Mouse (Mus musculus) heart, embryonic 14.5 days (tissue): ENCODE data around the gene Zdhhc17. TPM values are rescaled to one million over a fixed set of nuclear protein-coding genes. Genes with fewer than 3 reads are reported as not detected.

ENCODE experiments used
- ATAC-seq: fragments of 200-750 bp; cut with Nextera tagmentation; 2 replicates; pipeline ENCODE4 v1.8.0; 2017; ENCODE audit warnings: low read depth, moderate TSS enrichment; ENCODE audit not compliant: insufficient number of reproducible peaks, insufficient read depth, low FRiP score
- H3K27ac ChIP-seq, 2 experiments: fragments of 200-500 bp in 1 of 2; fragments of 300-500 bp in 1 of 2; sonication (generic) in 1 of 2; replicated peaks in 1 of 2; 2 replicates each; pipeline ENCODE4 v1.5.1; 2012 to 2014; ENCODE audit warnings: low read depth in 2 of 2, low read length in 2 of 2, control low read depth in 1 of 2, mild to moderate bottlenecking in 1 of 2, mixed read lengths in 1 of 2; ENCODE audit not compliant: control insufficient read depth in 1 of 2, insufficient read depth in 1 of 2
- H3K27me3 ChIP-seq: fragments of 300-500 bp; sonication (generic); 2 replicates; pipeline ENCODE4 v1.6.1; 2014; ENCODE audit warnings: mild to moderate bottlenecking, low read length, control low read depth; ENCODE audit not compliant: control insufficient read depth, insufficient read depth
- H3K36me3 ChIP-seq: fragments of 300-500 bp; sonication (generic); 2 replicates; pipeline ENCODE4 v1.6.1; 2014; ENCODE audit warnings: mild to moderate bottlenecking, control low read depth, low read length, mixed read lengths; ENCODE audit not compliant: control insufficient read depth, insufficient read depth
- H3K4me1 ChIP-seq, 2 experiments: fragments of 200-500 bp in 1 of 2; fragments of 300-500 bp in 1 of 2; sonication (generic) in 1 of 2; 2 replicates each; pipeline ENCODE4 v1.6.1; 2012 to 2014; ENCODE audit warnings: low read length in 2 of 2, control low read depth in 1 of 2, mixed read lengths in 1 of 2; ENCODE audit not compliant: control insufficient read depth in 2 of 2, insufficient read depth in 2 of 2
- H3K4me2 ChIP-seq: fragments of 300-500 bp; sonication (generic); 2 replicates; pipeline ENCODE4 v1.6.1; 2014; ENCODE audit warnings: mild to moderate bottlenecking, low read length
- H3K4me3 ChIP-seq, 2 experiments: fragments of 200-500 bp in 1 of 2; fragments of 300-500 bp in 1 of 2; sonication (generic) in 1 of 2; 2 replicates each; pipeline ENCODE4 v1.5.1; 2012 to 2014; ENCODE audit warnings: low read length in 2 of 2, mild to moderate bottlenecking in 2 of 2, control low read depth in 1 of 2, low read depth in 1 of 2, moderate library complexity in 1 of 2; ENCODE audit not compliant: control insufficient read depth in 1 of 2, insufficient read depth in 1 of 2
- H3K9ac ChIP-seq: fragments of 300-500 bp; sonication (generic); 2 replicates; pipeline ENCODE4 v1.6.1; 2014; ENCODE audit warnings: mild to moderate bottlenecking, low read length
- H3K9me3 ChIP-seq: fragments of 300-500 bp; sonication (generic); 2 replicates; pipeline ENCODE4 v1.6.1; 2016; ENCODE audit warnings: low read length, control low read depth; ENCODE audit not compliant: control insufficient read depth
- WGBS: fragments of 180-500 bp; shearing (Covaris S2); extraction: QIAGEN DNeasy Blood & Tissue Kit; methylation state at CpG from one replicate; pipeline ENCODE4 v1.1.7; 2014; 5-methylcytosine and 5-hydroxymethylcytosine counted together
- polyA plus RNA-seq: library from polyadenylated mRNA; unstranded; fragments of >200 nt; fragmentation: Nextera tagmentation; extraction: Ambion mirVana; gene quantifications from 2 replicates; pipeline ENCODE4 v1.2.1, GENCODE M21; 2014

The Zdhhc17 gene
- polyA plus RNA-seq, 1 experiment from 2014 or later = 23.4 TPM

DNA sequence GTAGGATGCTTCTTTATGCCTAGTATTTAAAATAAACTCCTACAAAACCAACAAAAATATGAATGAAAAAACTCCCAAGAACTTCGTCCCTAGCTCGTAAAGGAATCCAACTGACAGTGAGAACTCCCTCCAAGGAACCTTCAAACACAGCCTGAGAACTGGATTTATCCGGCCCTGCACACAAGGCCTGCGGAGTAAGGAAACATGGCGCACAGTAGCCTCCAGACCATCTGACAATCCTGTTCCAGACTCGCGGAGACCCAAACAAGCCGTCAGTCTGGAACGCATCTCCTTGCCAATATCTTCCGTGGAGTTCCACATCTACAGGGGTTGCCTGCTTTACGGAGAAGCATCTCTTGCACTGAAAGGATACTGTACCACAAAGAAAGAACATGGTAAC is 68.0 kb downstream of the Zdhhc17 start:
- Histone ChIP-seq H3K4me3 (no peak overlapping the region), H3K4me2 (no peak overlapping the region), H3K27ac (no peak overlapping the region), H3K27me3 (no peaks in the 10 kb centered on the region), H3K9ac (no peak overlapping the region), H3K36me3 (peaks cover 94% of the 10 kb centered on the region), H3K4me1 (peaks cover 2 to 5% of the 10 kb centered on the region in 2 experiments; a peak in 2 of 4 replicates), H3K9me3 (no peaks in the 10 kb centered on the region)
- WGBS = 90% methylated on average over 11 of the region's 11 CpGs
- no peak for ATAC-seq

DNA sequence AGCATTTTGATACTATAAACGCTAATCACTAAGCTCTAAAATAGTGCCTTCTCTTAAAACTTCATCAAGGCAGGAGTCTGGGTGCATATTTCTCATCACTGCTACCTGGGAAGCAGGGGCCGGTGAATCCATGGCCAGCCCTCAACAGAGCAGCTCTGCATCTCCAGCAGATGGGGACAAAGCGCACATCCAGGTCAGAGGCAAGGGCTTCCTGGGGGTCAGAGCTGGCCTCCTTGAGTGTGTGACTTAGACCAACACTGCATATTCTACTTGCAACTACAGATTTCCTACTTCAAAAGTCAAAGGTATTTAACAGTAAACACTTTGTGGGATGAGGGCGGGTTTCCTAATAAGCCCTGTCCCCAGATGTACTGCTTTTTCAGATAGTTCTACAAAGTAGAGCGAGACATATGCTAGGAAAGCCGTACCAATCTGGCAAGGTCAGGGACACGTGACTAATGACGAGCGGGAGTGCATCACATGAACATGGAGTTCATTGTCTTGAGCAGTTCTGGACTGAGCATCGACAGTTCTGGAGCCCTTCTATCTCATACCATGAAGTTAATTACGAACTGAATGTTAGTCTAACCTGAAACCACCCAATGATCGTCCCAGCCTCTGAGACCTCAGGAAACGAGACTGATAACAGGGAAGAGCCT is 69.1 kb downstream of the Zdhhc17 start:
- peaks cover 94% of the 10 kb centered on the region for H3K36me3 ChIP-seq
- ATAC-seq = no peak
- WGBS = 81% methylated on average over 13 of the region's 13 CpGs

DNA sequence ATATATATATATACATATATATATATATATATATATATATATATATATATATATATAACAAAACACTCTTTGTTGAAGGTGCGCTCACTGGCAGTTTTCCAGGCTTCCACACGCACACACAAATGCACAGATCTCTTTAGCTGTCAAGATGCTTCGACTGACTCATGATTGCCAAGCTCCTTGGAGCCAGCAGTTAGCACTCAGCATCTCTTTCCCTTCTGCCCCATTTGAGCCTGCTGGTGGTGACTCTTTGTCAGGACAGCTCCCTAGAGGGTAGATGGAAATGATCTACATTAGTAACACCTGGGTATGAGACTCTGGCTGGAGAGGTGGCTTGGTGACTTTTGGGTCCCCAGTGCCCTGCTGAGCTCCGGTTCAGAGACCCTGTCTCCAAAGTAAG is 70.2 kb downstream of the Zdhhc17 start:
- H3K4me1 ChIP-seq = peaks cover 2 to 12% of the 10 kb centered on the region in 2 experiments
- no peak for ATAC-seq
- H3K36me3 ChIP-seq = peaks cover 92% of the 10 kb centered on the region
- H3K27me3 ChIP-seq = no peaks in the 10 kb centered on the region
- H3K9ac ChIP-seq = no peak overlapping the region
- H3K4me3 ChIP-seq = no peak overlapping the region
- no peak overlapping the region for H3K4me2 ChIP-seq
- H3K9me3 ChIP-seq = no peaks in the 10 kb centered on the region
- WGBS = 80% methylated on average over 4 of the region's 4 CpGs
- H3K27ac ChIP-seq = no peak overlapping the region

More for the DNA sequence above, 69.1 kb downstream of the Zdhhc17 start:
- Histone ChIP-seq H3K9ac (no peak overlapping the region), H3K27me3 (no peaks in the 10 kb centered on the region), H3K9me3 (no peaks in the 10 kb centered on the region), H3K4me3 (no peak overlapping the region), H3K4me2 (no peak overlapping the region), H3K4me1 (peaks cover 0 to 3% of the 10 kb centered on the region in 2 experiments; a peak in 1 of 4 replicates), H3K27ac (no peak overlapping the region; a peak in 1 of 4 replicates)

DNA sequence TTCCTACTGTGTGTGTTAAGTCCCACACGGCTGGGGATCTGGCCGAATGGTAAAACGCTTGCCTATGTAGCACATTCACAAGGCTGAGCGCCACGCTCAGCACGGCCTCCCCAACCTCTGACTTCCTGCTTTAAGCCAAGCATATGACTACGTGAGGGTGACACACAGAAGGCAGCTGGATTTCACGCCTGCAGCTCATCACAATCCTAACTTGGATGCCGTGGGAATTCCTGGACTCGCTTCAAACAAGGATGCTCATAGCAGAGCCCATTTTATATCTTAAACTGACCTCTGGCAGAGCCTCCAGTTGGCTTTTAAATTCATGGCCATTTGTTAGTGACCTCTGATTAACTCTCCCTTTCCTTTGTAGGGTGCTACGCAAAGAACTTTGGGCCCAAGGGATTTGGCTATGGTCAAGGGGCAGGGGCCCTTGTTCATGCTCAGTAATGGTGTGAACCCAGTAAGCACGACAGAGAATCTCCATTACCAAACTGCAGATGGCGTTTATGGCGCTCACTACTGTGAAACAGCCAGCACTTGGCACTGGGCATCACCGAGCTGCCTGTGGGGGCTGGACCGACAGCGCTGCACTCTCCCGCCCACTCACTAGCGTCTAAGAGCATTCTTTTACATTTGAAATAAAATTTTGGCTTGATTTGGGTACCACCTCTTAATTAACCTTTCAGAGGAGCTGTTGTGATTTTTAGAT is 70.9 kb downstream of the Zdhhc17 start:
- Histone ChIP-seq H3K4me3 (no peak overlapping the region), H3K4me1 (peaks cover 2 to 13% of the 10 kb centered on the region in 2 experiments), H3K9me3 (no peaks in the 10 kb centered on the region), H3K27ac (0 out of 4 replicates have a peak overlapping the region, but pooled peaks of 1 of the 2 experiments have one; percentile 1), H3K4me2 (no peak overlapping the region), H3K27me3 (no peaks in the 10 kb centered on the region), H3K9ac (no peak overlapping the region), H3K36me3 (peaks cover 89% of the 10 kb centered on the region)
- 81% methylated on average over 19 of the region's 19 CpGs for WGBS
- ATAC-seq = no peak

DNA sequence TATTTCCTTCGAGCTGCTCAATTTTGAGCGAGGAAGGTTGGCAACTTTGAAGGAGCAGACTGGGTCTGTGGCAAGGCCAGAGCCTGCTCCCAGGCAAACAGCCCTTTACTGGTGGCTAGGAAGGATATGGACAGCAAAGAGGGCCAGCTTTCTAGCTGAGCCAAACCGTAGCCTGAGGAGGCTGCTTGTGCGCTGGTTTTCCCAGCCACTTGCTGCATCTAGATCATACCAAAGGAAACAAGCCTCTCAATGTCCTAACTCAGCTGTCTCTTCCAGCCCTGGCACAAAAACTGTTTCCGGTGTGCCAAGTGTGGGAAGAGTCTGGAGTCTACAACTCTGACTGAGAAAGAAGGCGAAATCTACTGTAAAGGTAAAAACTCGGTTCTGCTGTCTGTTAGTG is 71.6 kb downstream of the Zdhhc17 start:
- Histone ChIP-seq H3K27ac (0 out of 4 replicates have a peak overlapping the region, but pooled peaks of 1 of the 2 experiments have one; percentile 1), H3K4me3 (no peak overlapping the region), H3K4me2 (no peak overlapping the region), H3K4me1 (peaks cover 2 to 13% of the 10 kb centered on the region in 2 experiments), H3K27me3 (no peaks in the 10 kb centered on the region), H3K9me3 (no peaks in the 10 kb centered on the region), H3K36me3 (peaks cover 86% of the 10 kb centered on the region), H3K9ac (no peak overlapping the region)
- 92% methylated on average over 7 of the region's 7 CpGs for WGBS
- no peak for ATAC-seq

DNA sequence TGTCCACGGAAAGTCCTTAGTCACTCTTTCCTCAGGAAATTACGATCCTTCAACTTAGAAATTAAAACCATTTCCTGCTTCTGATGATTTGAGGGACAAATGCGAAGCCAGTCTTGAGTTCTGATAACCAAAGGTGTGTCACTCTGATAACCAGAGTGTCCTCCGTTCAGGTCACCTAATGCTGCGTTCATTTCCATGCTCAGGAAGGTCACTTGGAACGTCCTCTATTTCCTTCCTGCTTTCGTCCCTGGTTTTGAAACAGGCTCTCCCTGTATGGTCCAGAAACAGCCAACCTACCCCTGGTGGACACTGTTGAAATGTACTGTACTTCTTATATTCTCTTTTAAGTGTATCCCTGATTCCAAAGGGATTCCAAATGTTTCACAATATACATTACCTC is 74.3 kb downstream of the Zdhhc17 start:
- peaks cover 12 to 26% of the 10 kb centered on the region in 2 experiments for H3K4me1 ChIP-seq
- no peak overlapping the region for H3K4me3 ChIP-seq
- 0 out of 4 replicates have a peak overlapping the region, but pooled peaks of 1 of the 2 experiments have one; percentile 24 for H3K27ac ChIP-seq
- H3K9me3 ChIP-seq = no peaks in the 10 kb centered on the region
- no peak overlapping the region for H3K4me2 ChIP-seq
- H3K9ac ChIP-seq = no peak overlapping the region; the same call in 1 of the 2 replicates
- ATAC-seq = no peak
- H3K36me3 ChIP-seq = peaks cover 77% of the 10 kb centered on the region
- WGBS = 52% methylated on average over 7 of the region's 7 CpGs
- H3K27me3 ChIP-seq = no peaks in the 10 kb centered on the region

DNA sequence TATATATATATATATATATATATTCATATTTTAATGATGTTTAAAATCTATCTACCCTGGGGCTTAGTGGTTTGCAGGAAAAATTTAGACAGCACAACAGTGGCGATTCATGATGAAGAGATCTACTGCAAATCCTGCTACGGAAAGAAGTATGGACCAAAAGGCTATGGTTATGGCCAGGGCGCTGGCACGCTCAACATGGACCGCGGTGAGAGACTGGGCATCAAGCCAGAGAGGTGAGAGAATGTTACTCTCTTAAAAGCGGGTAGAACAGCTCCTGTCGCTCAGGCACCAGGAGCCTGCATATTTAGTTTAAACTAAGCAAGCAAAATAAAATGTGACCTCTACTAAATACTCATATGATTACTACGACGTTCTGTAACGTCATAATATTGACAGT is 74.9 kb downstream of the Zdhhc17 start:
- peaks cover 72% of the 10 kb centered on the region for H3K36me3 ChIP-seq
- H3K4me3 ChIP-seq = no peak overlapping the region
- H3K4me2 ChIP-seq = no peak overlapping the region
- no peak overlapping the region for H3K27ac ChIP-seq
- no peak for ATAC-seq
- no peaks in the 10 kb centered on the region for H3K9me3 ChIP-seq
- H3K27me3 ChIP-seq = no peaks in the 10 kb centered on the region
- no peak overlapping the region for H3K9ac ChIP-seq
- WGBS = 67% methylated on average over 11 of the region's 11 CpGs
- H3K4me1 ChIP-seq = peaks cover 12 to 31% of the 10 kb centered on the region in 2 experiments
